ENCODE assay signal across 43 mouse cellular contexts in genomic region chr10:59355020-59355419, GRCm38 (mm10). TPM values are rescaled to one million over a fixed set of nuclear protein-coding genes. Genes with fewer than 3 reads are reported as not detected.
"Had no signal": no experiment of that assay in that cellular context is flagged by ENCODE, and none has a peak within 500 bp of the region (broad histone marks: within the 10 kb centered on the region; RNA-seq: fewer than 3 reads in every experiment).

No protein-coding gene starts in this region.

- H3K27me3 ChIP-seq: heart, embryonic 12.5 days; heart, embryonic 13.5 days; heart, embryonic 15.5 days; hindbrain, embryonic 12.5 days; hindbrain, embryonic 13.5 days; hindbrain, embryonic 15.5 days; intestine, embryonic 15.5 days; kidney, embryonic 15.5 days had no signal

- ATAC-seq: hindbrain, embryonic 16.5 days; hindbrain, postnatal 0 days; inflammation-experienced regulatory T-cells, adult 6 months; intestine, embryonic 15.5 days; intestine, embryonic 16.5 days; intestine, postnatal 0 days had no signal

- H3K27ac ChIP-seq: heart, embryonic 13.5 days; heart, embryonic 15.5 days; hindbrain, embryonic 10.5 days; hindbrain, embryonic 12.5 days; hindbrain, embryonic 13.5 days; hindbrain, embryonic 14.5 days; hindbrain, embryonic 15.5 days; hindbrain, postnatal 0 days; intestine, embryonic 15.5 days; kidney, embryonic 15.5 days; kidney, postnatal 0 days; layer of hippocampus, adult 2 months; left cerebral cortex, adult 2 months had no signal

- H3K9ac ChIP-seq: heart, embryonic 12.5 days; heart, embryonic 13.5 days; heart, embryonic 15.5 days; hindbrain, embryonic 12.5 days; hindbrain, embryonic 13.5 days; hindbrain, embryonic 14.5 days; hindbrain, embryonic 15.5 days; intestine, embryonic 15.5 days; kidney, embryonic 15.5 days had no signal

- H3K4me3 ChIP-seq: heart, embryonic 12.5 days; heart, embryonic 13.5 days; heart, embryonic 15.5 days; hindbrain, embryonic 10.5 days; hindbrain, embryonic 12.5 days; hindbrain, embryonic 13.5 days; hindbrain, embryonic 15.5 days; intestine, embryonic 15.5 days; kidney, embryonic 15.5 days; layer of hippocampus, adult 2 months; left cerebral cortex, adult 2 months had no signal

- H3K4me1 ChIP-seq: heart, embryonic 12.5 days; heart, embryonic 13.5 days; heart, embryonic 15.5 days; hindbrain, embryonic 10.5 days; hindbrain, embryonic 12.5 days; hindbrain, embryonic 13.5 days; hindbrain, embryonic 15.5 days; intestine, embryonic 15.5 days; kidney, embryonic 15.5 days had no signal

- DNase-seq: heart, postnatal 10 days; heart, postnatal 14 days; heart, postnatal 36 days; heart, postnatal 4 days; kidney, adult 11 months; kidney, adult 18-20 months; kidney, adult 2 months; kidney, adult 8-10 months; kidney, adult 9 months; kidney, postnatal 10 days; kidney, postnatal 14 days; kidney, postnatal 25 days; kidney, postnatal 36 days; kidney, postnatal 4 days; layer of hippocampus, adult 9-11 months; layer of hippocampus, postnatal 36 days had no signal

- H3K9me3 ChIP-seq: heart, embryonic 13.5 days; heart, embryonic 15.5 days; hindbrain, embryonic 10.5 days; hindbrain, embryonic 12.5 days; hindbrain, embryonic 13.5 days; hindbrain, embryonic 15.5 days; intestine, embryonic 15.5 days; kidney, embryonic 15.5 days had no signal

- H3K4me2 ChIP-seq: heart, embryonic 11.5 days; heart, embryonic 12.5 days; heart, embryonic 13.5 days; heart, embryonic 15.5 days; hindbrain, embryonic 12.5 days; hindbrain, embryonic 13.5 days; hindbrain, embryonic 14.5 days; hindbrain, embryonic 15.5 days; intestine, embryonic 15.5 days; kidney, embryonic 15.5 days had no signal

RNA-seq across cellular contexts. Expression of gene Gm10273, which starts 40.4 kb away (rescaled TPM):
- polyA plus RNA-seq: heart, embryonic 13.5 days; hindbrain, embryonic 12.5 days; intestine, embryonic 16.5 days; kidney, embryonic 15.5 days had no signal

RNA-seq across cellular contexts. Expression of gene Pla2g12b, which starts 48.4 kb away (rescaled TPM):
- total RNA-seq: heart, postnatal 10 days; heart, postnatal 14 days; heart, postnatal 25 days; heart, postnatal 36 days; hematopoietic stem cell, adult 5-6 weeks; hindbrain, postnatal 0 days; layer of hippocampus, adult 18-20 months; layer of hippocampus, adult 2 months; layer of hippocampus, adult 8-10 months; layer of hippocampus, postnatal 10 days; layer of hippocampus, postnatal 14 days; layer of hippocampus, postnatal 25 days; layer of hippocampus, postnatal 36 days; left cerebral cortex, adult 18-20 months; left cerebral cortex, adult 2 months had no signal
- polyA plus RNA-seq: hindbrain, embryonic 10.5 days; hindbrain, embryonic 12.5 days; hindbrain, embryonic 13.5 days; hindbrain, embryonic 14.5 days; hindbrain, embryonic 15.5 days; hindbrain, embryonic 16.5 days; hindbrain, postnatal 0 days; inflammation-experienced regulatory T-cells, adult 6 months had no signal
